Mouse (Mus musculus): ENCODE data around the gene Zfp36. TPM values are rescaled to one million over a fixed set of nuclear protein-coding genes. Genes with fewer than 3 reads are reported as not detected.

Gene Zfp36
- polyA plus RNA-seq, 1 experiment from 2014 or later, result 90.4 TPM

DNA sequence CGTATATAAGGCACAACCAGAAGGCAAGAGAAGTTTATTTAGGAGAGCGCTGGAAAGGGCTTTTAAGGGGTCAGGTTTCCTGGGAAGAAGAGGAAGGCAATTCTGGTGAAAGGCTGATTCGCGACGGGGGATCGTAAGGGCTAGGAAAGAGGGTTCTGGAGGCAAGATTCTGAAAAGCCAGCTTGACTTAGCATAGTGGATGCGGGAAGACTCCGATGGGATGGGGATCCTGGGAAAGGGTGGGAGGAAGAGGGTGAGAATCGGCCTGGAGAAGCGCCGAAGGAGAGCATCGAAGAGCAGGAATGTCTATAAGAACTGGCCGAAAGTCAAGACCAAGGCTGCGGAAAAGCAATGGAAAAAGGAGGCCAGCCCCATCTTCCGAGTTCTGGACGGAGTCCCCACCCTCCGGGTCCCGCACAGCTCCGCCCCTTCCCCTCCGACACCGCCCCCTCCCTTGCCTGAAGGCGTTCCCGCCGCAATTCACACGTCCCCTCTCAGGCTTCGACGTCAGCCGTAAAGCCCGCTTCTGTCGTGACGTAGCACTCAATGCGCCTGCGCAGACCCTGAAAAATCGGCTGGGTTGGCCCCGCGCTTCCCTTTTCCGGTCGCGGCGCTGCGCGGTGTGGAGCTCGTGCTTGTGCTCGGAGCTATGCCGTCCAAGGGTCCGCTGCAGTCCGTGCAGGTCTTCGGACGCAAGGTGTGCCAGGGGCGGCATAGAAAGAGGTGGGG lies 29.7 kb downstream of the Zfp36 start, which contains the start of gene Rps16:
Gene Rps16 (plus strand): TSS at position 498 of the 729 bp plus-strand sequence.
- DNase-seq (ENCODE audit: low read depth, low spot score), result peak; percentile 88
- ATAC-seq, result peak; percentile 51
- CTCF ChIA-PET, result interaction anchor here (1.0 kb wide), 1 partner anchor 36 kb away, joined by 3 read pairs; no protein-coding TSS in a partner anchor
- no peaks in the 10 kb centered on the region for H3K27me3 ChIP-seq
- TF ChIP-seq CTCF (IDR thresholded peaks at IDR 0.05), result no peak
- in situ Hi-C loops (cut with MboI; ENCODE audit: low pct_unique_long_range_greater_than_20kb), result no loop called here
- POLR2A ChIA-PET, result interaction anchor here (1.0 to 2.2 kb wide), 2 partner anchors 25 to 32 kb away, joined by 6 to 7 read pairs; no protein-coding TSS in a partner anchor

DNA sequence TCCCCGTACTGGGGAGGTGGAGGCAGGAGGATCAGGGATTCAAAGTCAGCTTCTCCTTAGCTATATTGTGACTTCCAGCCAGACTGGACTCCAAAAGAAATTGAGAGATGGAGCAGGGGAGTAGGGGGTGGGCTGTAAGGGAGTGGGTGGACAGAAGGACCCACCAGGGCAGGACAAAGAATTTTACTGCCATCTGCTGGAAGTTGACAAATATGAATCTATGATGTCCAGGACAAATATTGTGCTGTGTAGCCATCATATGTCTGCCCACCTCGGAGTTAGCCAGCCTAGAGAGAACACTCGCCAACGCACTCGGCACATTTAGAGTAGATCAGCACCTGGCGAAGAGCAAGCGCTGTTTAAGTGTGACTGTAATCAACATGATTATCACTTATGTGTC lies 31.5 kb downstream of the Zfp36 start:
- in situ Hi-C loops (cut with MboI; ENCODE audit: low pct_unique_long_range_greater_than_20kb), result no loop called here

DNA sequence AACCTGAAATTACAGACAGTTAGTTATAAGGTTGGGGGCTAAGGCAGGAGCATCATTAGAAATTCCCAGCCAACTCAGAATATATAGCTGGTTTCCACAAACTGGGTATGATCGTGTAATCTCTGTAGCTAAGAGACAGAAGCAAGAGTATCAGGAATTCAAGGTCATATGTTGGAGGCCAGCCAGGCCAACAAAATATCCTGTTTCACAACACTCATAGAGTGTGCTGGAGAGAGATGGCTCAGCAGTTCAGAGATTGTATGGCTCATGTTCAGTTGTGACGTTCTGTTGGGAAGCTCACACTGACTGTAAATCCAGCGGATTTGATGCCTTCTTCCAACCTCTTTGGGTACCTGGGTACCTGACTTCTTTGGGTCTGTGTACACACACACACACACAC lies 32.3 kb downstream of the Zfp36 start:
- CTCF ChIA-PET, result interaction anchor here (1.4 kb wide), 1 partner anchor 31 kb away, joined by 5 read pairs; no protein-coding TSS in a partner anchor
- DNase-seq (ENCODE audit: low read depth, low spot score) (no peak), ATAC-seq (no peak)
- no peaks in the 10 kb centered on the region for H3K27me3 ChIP-seq
- POLR2A ChIA-PET, result no interaction called here
- no peak for TF ChIP-seq CTCF (IDR thresholded peaks at IDR 0.05)
- in situ Hi-C loops (cut with MboI; ENCODE audit: low pct_unique_long_range_greater_than_20kb), result no loop called here

More for the DNA sequence above, 31.5 kb downstream of the Zfp36 start:
- CTCF ChIA-PET, result interaction anchor here (1.4 to 2.0 kb wide), 2 partner anchors 9 to 30 kb away, joined by 5 to 8 read pairs; no protein-coding TSS in a partner anchor
- TF ChIP-seq CTCF (IDR thresholded peaks at IDR 0.05), result peak; percentile 47
- DNase-seq (ENCODE audit: low read depth, low spot score) (no peak), ATAC-seq (peak; percentile 7)
- POLR2A ChIA-PET, result no interaction called here
- H3K27me3 ChIP-seq, result no peaks in the 10 kb centered on the region

- ChIA-PET CTCF (interaction anchor here (0.7 to 2.0 kb wide), 17 partner anchors 9 to 252 kb away, joined by 3 to 14 read pairs (median 4); partner anchors contain the start of gene Eid2b), POLR2A (no interaction called here)
- in situ Hi-C loops (cut with MboI; ENCODE audit: low pct_unique_long_range_greater_than_20kb), result no loop called here
- no peaks in the 10 kb centered on the region for H3K27me3 ChIP-seq
- ATAC-seq (no peak), DNase-seq (ENCODE audit: low read depth, low spot score) (no peak)
- peak; percentile 75 for TF ChIP-seq CTCF (IDR thresholded peaks at IDR 0.05)
Observed at GRCm38 (mm10) chr7:28344637-28345036, 35.4 kb downstream of the Zfp36 start.

GRCm38 (mm10) chr7:28341381-28341780 lies 38.7 kb downstream of the Zfp36 start:
- in situ Hi-C loops (cut with MboI; ENCODE audit: low pct_unique_long_range_greater_than_20kb), result no loop called here
- ATAC-seq, result no peak
- ChIA-PET POLR2A (no interaction called here), CTCF (no interaction called here)
- TF ChIP-seq CTCF (IDR thresholded peaks at IDR 0.05), result no peak
- DNase-seq (ENCODE audit: low read depth, low spot score), result no peak
- no peaks in the 10 kb centered on the region for H3K27me3 ChIP-seq

DNA sequence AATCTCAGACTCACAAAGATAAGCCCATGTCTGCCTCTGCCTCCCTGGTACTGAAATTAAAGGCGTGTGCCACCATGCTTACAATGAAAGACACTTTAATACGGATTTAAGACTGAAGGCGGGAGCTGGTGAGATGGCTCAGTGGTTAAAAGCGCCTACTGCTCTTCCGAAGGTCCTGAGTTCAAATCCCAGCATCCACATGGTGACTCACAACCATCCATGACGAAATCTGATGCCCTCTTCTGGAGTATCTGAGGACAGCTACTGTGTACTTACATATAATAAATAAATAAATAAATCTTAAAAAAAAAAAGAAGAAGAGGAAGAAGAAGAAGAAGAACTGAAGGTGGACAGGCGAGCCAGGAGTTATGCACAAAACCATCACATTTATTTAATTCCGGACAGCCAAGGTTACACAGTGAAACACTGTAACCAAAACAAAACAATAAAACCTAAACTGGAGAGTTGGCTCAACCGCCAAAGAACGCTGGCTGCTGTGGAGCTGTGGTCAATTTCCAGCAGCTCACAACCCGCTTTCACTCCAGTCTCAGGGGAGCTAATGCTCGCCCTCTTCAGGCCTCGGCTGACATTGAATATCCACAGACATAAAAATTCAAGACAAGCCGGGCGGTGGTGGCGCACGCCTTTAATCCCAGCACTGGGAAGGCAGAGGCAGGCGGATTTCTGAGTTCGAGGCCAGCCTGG lies 40.7 kb downstream of the Zfp36 start:
- TF ChIP-seq CTCF (IDR thresholded peaks at IDR 0.05), result peak; percentile 51
- in situ Hi-C loops (cut with MboI; ENCODE audit: low pct_unique_long_range_greater_than_20kb), result no loop called here
- H3K27me3 ChIP-seq, result no peaks in the 10 kb centered on the region
- DNase-seq (ENCODE audit: low read depth, low spot score), result peak; percentile 55
- ChIA-PET POLR2A (no interaction called here), CTCF (interaction anchor here (0.7 to 2.2 kb wide), 6 partner anchors 13 to 53 kb away, joined by 3 to 7 read pairs (median 4); partner anchors contain the start of genes Med29 and Paf1)
- ATAC-seq, result peak; percentile 32

GRCm38 (mm10) chr7:28338108-28338998 lies 41.7 kb downstream of the Zfp36 start, which contains the start of gene Supt5:
Gene Supt5, minus strand, starts transcription at chr7:28338746.
- in situ Hi-C loops (cut with MboI; ENCODE audit: low pct_unique_long_range_greater_than_20kb), result no loop called here
- peak; percentile 91 for ATAC-seq
- ChIA-PET POLR2A (no interaction called here), CTCF (interaction anchor here (1.2 to 2.2 kb wide), 3 partner anchors 16 to 54 kb away, joined by 4 to 7 read pairs (median 4); partner anchors contain the start of genes Med29 and Paf1)
- peak; percentile 94 for DNase-seq (ENCODE audit: low read depth, low spot score)
- TF ChIP-seq CTCF (IDR thresholded peaks at IDR 0.05), result no peak
- no peaks in the 10 kb centered on the region for H3K27me3 ChIP-seq

DNA sequence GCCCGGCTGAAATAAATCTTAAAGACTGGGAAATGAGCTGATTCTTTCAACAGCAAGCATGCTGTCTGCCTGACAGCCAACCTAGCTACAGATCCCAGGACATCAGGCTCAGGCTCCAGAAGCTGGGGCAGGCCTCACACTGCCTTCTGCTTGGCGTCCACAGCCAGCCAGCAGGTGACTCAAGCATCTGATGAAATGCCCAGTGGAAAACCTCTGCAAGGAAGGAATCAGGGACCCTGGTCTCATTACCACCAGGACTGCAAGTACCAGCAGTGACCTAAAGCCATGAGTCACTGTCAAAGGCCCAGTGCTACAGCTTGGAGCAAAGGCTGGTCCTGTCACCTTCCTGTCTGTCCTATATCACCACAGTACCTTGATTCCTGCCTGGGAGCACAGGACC lies 44.6 kb downstream of the Zfp36 start:
- no peak for TF ChIP-seq CTCF (IDR thresholded peaks at IDR 0.05)
- ChIA-PET CTCF (interaction anchor here (1.6 to 1.7 kb wide), 2 partner anchors 9 kb away, joined by 6 to 7 read pairs; no protein-coding TSS in a partner anchor), POLR2A (interaction anchor here (1.1 kb wide), 1 partner anchor 22 kb away, joined by 3 read pairs; no protein-coding TSS in a partner anchor)
- ATAC-seq (no peak), DNase-seq (ENCODE audit: low read depth, low spot score) (no peak)
- in situ Hi-C loops (cut with MboI; ENCODE audit: low pct_unique_long_range_greater_than_20kb), result no loop called here
- no peaks in the 10 kb centered on the region for H3K27me3 ChIP-seq

GRCm38 (mm10) chr7:28334534-28334933 lies 45.5 kb downstream of the Zfp36 start:
- no peak for TF ChIP-seq CTCF (IDR thresholded peaks at IDR 0.05)
- H3K27me3 ChIP-seq, result no peaks in the 10 kb centered on the region
- in situ Hi-C loops (cut with MboI; ENCODE audit: low pct_unique_long_range_greater_than_20kb), result no loop called here
- DNase-seq (ENCODE audit: low read depth, low spot score), result no peak
- CTCF ChIA-PET, result interaction anchor here (1.6 to 1.7 kb wide), 2 partner anchors 8 to 10 kb away, joined by 6 to 7 read pairs; no protein-coding TSS in a partner anchor
- no peak for ATAC-seq
- POLR2A ChIA-PET, result no interaction called here

- CTCF ChIA-PET, result interaction anchor here (1.0 kb wide), 1 partner anchor 17 kb away, joined by 4 read pairs; no protein-coding TSS in a partner anchor
- no peaks in the 10 kb centered on the region for H3K27me3 ChIP-seq
- in situ Hi-C loops (cut with MboI; ENCODE audit: low pct_unique_long_range_greater_than_20kb), result no loop called here
- no peak for TF ChIP-seq CTCF (IDR thresholded peaks at IDR 0.05)
- ATAC-seq (no peak), DNase-seq (ENCODE audit: low read depth, low spot score) (no peak)
- POLR2A ChIA-PET, result no interaction called here
Observed at GRCm38 (mm10) chr7:28328260-28328659, 51.8 kb downstream of the Zfp36 start.

Other genes starting within 250 kb of the Zfp36 start
- 134 TPM for gene Fbl, start 210.5 kb downstream of the Zfp36 start, polyA plus RNA-seq (2021)
- gene Dyrk1b, start 200.8 kb downstream of the Zfp36 start, polyA plus RNA-seq (2021), result 26.5 TPM
- 25.4 TPM for gene Eid2, start 112.4 kb downstream of the Zfp36 start, polyA plus RNA-seq (2021)
- 11.7 TPM for gene Eid2b, start 102.5 kb downstream of the Zfp36 start, polyA plus RNA-seq (2021)
- not detected for gene Selenov, start 89.1 kb downstream of the Zfp36 start, polyA plus RNA-seq (2021)
- gene Dll3, start 78.0 kb downstream of the Zfp36 start, polyA plus RNA-seq (2021), result 0.35 TPM
- 61.7 TPM for gene Timm50, start 68.2 kb downstream of the Zfp36 start, polyA plus RNA-seq (2021)
- 127 TPM for gene Supt5, start 41.5 kb downstream of the Zfp36 start, polyA plus RNA-seq (2021)
- gene Rps16, start 29.6 kb downstream of the Zfp36 start, polyA plus RNA-seq (2021), result 713 TPM
- gene Plekhg2, start 7.7 kb downstream of the Zfp36 start, polyA plus RNA-seq (2021), result 45.3 TPM
- gene Med29, start 12.5 kb upstream of the Zfp36 start, polyA plus RNA-seq (2021), result 32.4 TPM
- 104 TPM for gene Paf1, start 12.7 kb upstream of the Zfp36 start, polyA plus RNA-seq (2021)
- gene Gmfg, start 57.2 kb upstream of the Zfp36 start, polyA plus RNA-seq (2021), result 0.58 TPM
- gene Lrfn1, start 71.7 kb upstream of the Zfp36 start, polyA plus RNA-seq (2021), result 2.6 TPM
- gene Ifnl2, start 130.2 kb upstream of the Zfp36 start, polyA plus RNA-seq (2021), result not detected
- gene Ifnl3, start 142.6 kb upstream of the Zfp36 start, polyA plus RNA-seq (2021), result not detected
- not detected for gene Sycn, start 160.6 kb upstream of the Zfp36 start, polyA plus RNA-seq (2021)
- gene Nccrp1, start 167.0 kb upstream of the Zfp36 start, polyA plus RNA-seq (2021), result not detected
- 79.6 TPM for gene Samd4b, start 217.9 kb upstream of the Zfp36 start, polyA plus RNA-seq (2021)
- gene Pak4, start 217.9 kb upstream of the Zfp36 start, polyA plus RNA-seq (2021), result 49.3 TPM

Data from Patski (cell line).